Mouse (Mus musculus): Measurements from ENCODE around the gene Pomgnt2.

GRCm38 (mm10) chr9:122021581-122021980 is 24.7 kb upstream of the Pomgnt2 start:
- TF ChIP-seq POLR2A (IDR thresholded peaks at IDR 0.05; ENCODE audit: low read depth, low read length) (no peak), CTCF (IDR thresholded peaks at IDR 0.05; ENCODE audit: extremely low read depth, insufficient read depth, insufficient read length, insufficient replicate concordance) (no peak)

All from spleen, adult 2 months (tissue).